Mouse (Mus musculus) neural tube, postnatal 0 days (tissue): Measurements from ENCODE around the gene Tescl. TPM values are rescaled to one million over a fixed set of nuclear protein-coding genes. Genes with fewer than 3 reads are reported as not detected.

Experiments used
- microRNA-seq: library from miRNA; unstranded; fragments of <30 nt; microRNA quantifications from one replicate; pipeline ENCODE4, GENCODE M21; 2016
- polyA plus RNA-seq: library from polyadenylated mRNA; unstranded; fragments of >200 nt; fragmentation: Nextera tagmentation; extraction: Ambion mirVana; gene quantifications from 2 replicates; pipeline ENCODE4 v1.2.1, GENCODE M21; 2015

Tescl gene
- 0.65 and 1.0 TPM in 2 replicates for polyA plus RNA-seq

DNA sequence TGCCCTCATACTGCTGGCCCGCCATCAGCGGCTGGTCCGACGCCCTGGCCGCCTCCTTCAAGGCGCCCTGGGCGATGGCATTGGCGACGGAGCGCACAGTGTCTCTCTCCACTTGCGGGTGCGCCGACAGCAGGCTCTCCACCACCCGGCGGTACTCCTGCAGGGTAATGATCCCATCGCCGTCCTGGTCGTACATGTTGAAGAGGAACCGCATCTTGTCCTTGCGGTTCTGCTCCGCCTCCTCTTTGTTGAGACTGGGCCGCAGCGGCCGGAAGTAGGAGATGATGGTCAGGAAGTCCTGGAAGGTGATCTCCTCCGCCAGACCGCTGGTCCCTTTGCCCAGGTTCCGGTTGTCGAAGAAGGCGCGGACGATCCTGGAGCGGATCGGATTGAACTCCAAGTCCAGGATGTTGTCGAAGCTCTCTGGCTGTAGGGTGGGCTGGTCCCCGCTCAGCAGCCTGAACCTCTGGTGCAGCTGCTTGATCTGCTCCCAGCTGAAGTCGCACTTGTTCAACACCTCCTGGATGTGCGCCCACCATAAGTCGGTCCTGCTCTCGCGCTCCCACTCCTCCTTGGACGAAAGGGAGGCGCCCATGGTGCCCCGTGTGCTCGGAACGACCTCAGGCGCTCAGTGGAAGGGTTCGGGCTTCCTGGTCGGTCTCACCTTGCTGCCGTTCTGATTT lies at the start of gene Tescl:
Gene Tescl, minus strand, starts transcription at position 633 of the 683 bp plus-strand sequence.

DNA sequence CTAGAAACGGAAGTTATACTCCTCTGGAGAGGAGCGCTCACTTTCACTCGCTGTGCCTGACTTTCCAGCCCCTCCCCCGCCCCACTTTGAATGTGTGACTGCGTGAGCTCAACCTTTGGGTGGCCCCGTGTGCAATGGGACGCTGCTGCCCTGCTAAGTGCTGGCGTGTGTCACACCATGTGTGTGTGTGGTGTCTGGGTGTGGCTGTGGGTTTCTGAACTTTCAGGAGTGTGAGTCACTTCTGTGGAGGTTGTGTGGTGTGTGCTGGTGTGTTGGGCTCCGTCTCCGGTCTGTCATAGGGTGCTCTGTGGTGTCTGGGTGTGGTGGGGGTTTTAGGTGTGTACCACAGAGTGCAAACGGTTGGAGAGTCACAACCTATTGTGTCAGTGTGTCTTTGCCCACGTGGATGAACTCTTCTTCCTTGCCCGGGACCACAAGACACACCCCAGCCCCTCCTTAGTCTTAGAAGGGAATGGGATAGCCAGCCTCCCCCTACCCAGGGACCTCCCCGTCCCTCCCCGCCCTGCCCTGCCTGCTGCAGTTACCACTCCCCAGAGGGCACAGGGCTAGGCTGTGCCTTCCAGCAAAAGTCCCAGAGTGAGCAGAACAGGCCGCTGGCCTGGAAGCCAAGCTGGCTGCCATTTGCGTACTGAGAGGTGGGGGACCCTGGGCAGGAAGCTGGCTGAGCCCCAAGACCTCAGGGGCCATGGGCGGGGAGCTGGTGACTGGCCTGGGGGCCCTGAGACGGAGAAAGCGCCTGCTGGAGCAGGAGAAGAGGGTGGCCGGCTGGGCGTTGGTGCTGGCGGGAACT lies 36.2 kb upstream of the Tescl start, which contains the start of gene Kcnn4:
Gene Kcnn4, plus strand, starts transcription at position 533 of the 811 bp plus-strand sequence.

DNA sequence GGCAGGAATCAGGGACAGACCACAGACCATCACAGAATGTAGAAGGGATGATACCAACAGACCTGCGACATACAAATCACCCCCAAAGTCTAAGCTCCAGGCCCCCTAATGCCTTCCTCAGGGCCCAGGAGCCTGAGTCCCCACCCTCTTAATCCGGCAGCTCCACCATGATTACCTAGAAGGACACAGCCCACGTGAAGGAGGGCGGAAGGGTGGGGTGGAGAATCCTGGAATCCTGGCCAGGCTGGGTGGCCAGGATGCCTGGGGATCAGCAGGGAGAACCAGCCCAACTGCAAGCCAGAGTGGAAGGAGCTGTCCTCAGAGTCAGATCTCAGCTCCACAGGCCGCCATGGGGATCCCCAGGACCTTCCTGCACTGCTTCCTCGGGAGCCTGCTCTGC lies 15.2 kb upstream of the Tescl start, which contains the start of gene Lypd5:
Gene Lypd5, plus strand, starts transcription at position 301 of the 400 bp plus-strand sequence.

DNA sequence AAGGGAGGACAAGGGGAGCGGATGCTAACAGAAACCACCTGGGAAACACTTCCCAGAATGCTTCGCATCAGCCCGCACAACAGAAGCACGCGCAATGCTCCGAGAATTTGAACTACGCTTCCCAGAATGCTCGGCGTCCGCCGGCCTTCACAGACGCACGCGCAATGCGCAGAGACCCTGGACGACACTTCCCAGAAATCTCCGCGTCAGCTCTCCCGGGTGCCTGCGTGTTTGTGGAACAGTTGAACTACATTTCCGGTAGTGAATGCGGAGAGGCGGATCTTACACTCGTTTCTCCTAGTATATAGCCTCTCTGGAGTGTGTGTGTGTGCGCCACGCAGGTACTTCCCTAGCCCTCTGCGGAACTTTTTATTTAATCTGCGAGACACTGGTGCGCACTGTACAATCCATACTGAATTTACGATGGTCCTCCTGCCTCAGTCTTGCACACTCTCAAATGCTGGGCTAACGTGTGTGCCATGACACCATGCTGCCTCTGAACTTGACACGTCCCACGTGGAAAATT lies 17.1 kb downstream of the Tescl start, which contains the start of gene Zfp94:
Gene Zfp94, minus strand, starts transcription at position 100 of the 526 bp plus-strand sequence.

DNA sequence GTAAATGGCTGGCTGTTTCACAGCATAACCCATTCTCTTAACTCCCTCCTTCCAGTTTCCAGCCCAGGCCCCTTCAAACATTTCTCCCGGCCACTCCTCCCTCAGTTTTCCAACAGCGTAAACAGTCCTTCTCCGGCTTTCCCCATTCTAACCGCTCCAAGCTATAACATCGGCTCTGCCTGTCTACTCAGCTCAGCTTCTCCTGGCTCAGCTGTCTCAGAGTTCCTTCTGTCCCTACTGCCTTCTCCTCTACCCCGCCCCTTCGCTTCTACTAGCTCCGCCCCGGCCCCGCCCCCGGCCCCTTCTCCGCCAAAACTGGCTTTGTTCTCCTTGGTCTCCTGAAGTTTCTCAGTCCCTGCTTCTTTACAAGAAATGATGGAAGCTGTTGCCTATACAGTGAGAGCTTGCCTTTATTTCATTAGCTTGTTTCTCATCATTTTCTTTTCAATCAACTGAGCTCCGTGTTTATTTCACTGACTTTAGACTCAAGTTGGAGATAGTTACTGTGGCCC lies 32.9 kb downstream of the Tescl start, which contains the start of gene Zfp61:
Gene Zfp61, minus strand, starts transcription at position 462 of the 512 bp plus-strand sequence.

Small RNA genes within 50 kb of the gene (microRNA-seq; reads per million reads assigned to microRNA genes)
- gene Gm27592 = not detected

Other genes with a start within 250 kb of the Tescl start
- 8.0 and 9.9 TPM in 2 replicates for gene Zfp112, start 221.6 kb downstream of the Tescl start, polyA plus RNA-seq
- 23.8 and 24.7 TPM in 2 replicates for gene Zfp235, start 199.8 kb downstream of the Tescl start, polyA plus RNA-seq
- 2.6 and 2.7 TPM in 2 replicates for gene Zfp114, start 158.9 kb downstream of the Tescl start, polyA plus RNA-seq
- gene Zfp111, start 122.5 kb downstream of the Tescl start, polyA plus RNA-seq = 3.0 and 3.5 TPM in 2 replicates
- gene Zfp109, start 96.4 kb downstream of the Tescl start, polyA plus RNA-seq = 2.2 and 2.8 TPM in 2 replicates
- gene Zfp108, start 79.1 kb downstream of the Tescl start, polyA plus RNA-seq = 5.5 and 5.8 TPM in 2 replicates
- 4.8 TPM in 2 replicates for gene Zfp93, start 63.5 kb downstream of the Tescl start, polyA plus RNA-seq
- 24.7 and 29.1 TPM in 2 replicates for gene Zfp61, start 32.7 kb downstream of the Tescl start, polyA plus RNA-seq
- 19.7 and 21.9 TPM in 2 replicates for gene Zfp94, start 17.3 kb downstream of the Tescl start, polyA plus RNA-seq
- 0.10 TPM in 1 of 2 replicates, not detected in the other for gene Lypd5, start 15.3 kb upstream of the Tescl start, polyA plus RNA-seq
- 2.2 and 3.2 TPM in 2 replicates for gene Kcnn4, start 36.3 kb upstream of the Tescl start, polyA plus RNA-seq
- 28.5 and 35.3 TPM in 2 replicates for gene Smg9, start 65.7 kb upstream of the Tescl start, polyA plus RNA-seq
- gene Irgc1, start 118.4 kb upstream of the Tescl start, polyA plus RNA-seq = not detected in 2 replicates
- gene Plaur, start 128.5 kb upstream of the Tescl start, polyA plus RNA-seq = 1.4 and 2.5 TPM in 2 replicates
- gene Cadm4, start 148.1 kb upstream of the Tescl start, polyA plus RNA-seq = 110 and 120 TPM in 2 replicates
- 201 and 233 TPM in 2 replicates for gene Zfp428, start 173.1 kb upstream of the Tescl start, polyA plus RNA-seq
- 0.35 and 0.56 TPM in 2 replicates for gene AC161166.1, start 178.5 kb upstream of the Tescl start, polyA plus RNA-seq
- 18.4 and 19.7 TPM in 2 replicates for gene Irgq, start 196.8 kb upstream of the Tescl start, polyA plus RNA-seq
- 0.18 TPM in 1 of 2 replicates, not detected in the other for gene Pinlyp, start 212.2 kb upstream of the Tescl start, polyA plus RNA-seq
- gene Xrcc1, start 212.4 kb upstream of the Tescl start, polyA plus RNA-seq = 40.7 and 51.6 TPM in 2 replicates